Mouse (Mus musculus) frontal cortex, adult 2 months (tissue): ENCODE measurements around the gene Ppp1r9a. TPM values are rescaled to one million over a fixed set of nuclear protein-coding genes. Genes with fewer than 3 reads are reported as not detected.

ENCODE experiments used
- DNase-seq, 2 experiments: peaks; one replicate each; pipeline ENCODE4 v3.0.0; 2022; ENCODE audit warnings: low spot score in 1 of 2; ENCODE audit errors: extremely low spot score in 1 of 2
- polyA plus RNA-seq: library from polyadenylated mRNA; depleted of rRNA; stranded (reverse); fragments of >200 nt; gene quantifications from 2 replicates; pipeline ENCODE4 v1.2.3, GENCODE M21; 2012

Ppp1r9a gene
- polyA plus RNA-seq, 1 experiment = 52.0 TPM

DNA sequence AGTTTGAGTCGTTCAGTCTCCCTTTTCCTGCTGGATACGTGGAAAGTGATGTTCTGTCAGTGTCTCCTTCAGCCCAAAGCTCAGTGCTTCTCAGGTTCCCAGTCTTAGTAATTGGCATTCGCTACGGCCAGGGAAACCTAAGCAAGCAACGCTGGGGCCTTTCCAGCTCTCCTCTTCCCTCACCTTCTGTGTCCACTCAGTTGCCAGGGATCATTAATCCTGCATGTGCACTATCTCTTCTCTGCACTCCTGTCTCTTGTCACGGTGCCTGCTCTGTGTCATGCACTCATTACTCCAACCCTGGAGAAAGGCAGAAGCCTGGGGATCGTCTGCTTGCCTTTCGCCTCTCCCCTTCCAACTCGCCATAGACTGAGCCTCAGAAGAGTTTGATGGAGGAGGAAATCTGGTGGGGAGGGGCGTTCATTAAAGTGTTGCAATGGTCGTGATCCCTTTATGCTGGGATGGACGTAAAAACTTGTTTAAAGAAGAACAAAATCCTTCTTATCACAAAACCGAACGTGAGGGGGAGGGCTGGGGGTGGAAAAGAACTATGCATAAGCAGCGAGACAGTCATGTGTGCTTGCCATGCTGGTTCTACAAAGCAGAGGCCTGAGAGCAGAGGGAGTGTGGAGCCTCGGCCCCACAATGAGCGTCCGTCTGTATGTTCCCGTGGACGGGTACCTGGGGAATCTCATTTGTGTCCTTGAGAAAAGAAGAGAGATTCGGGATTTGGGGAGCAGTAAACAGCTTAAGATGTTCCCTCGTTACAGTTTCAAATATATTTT is 103.0 kb downstream of the Ppp1r9a start:
- no peak for DNase-seq

DNA sequence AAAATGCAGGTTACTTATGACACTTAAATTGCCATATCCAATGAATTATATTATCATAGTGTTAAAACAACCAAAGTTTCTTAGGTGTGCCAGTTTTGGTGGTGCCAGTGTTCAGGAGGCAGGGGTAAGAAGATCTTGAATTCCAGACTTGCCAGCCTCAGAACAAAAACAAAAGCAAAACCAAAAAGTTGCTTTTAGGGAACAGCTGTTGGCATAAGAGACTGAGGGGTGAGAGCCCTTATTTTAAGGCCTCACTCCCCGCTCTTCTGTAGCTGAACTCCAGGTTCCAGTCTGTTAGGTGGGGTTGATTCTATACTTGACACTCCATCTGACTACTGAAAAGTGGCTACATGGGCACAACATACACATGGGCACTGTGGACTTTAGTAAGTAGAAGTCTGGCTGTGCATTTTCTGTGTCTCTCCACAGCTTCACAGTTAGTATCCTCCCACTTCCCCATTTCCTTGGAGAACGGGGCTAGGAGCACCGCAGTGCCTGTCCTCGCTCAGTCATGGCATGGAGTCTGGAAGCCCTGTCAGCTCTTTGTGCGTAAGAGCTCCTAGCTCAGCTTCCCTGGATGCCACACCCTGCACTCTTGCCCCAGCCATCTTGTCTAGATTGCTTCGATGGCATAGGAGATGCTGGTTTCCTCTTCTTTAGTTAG is 103.7 kb downstream of the Ppp1r9a start:
- peak in 1 of 2 experiments; percentile 42 for DNase-seq

DNA sequence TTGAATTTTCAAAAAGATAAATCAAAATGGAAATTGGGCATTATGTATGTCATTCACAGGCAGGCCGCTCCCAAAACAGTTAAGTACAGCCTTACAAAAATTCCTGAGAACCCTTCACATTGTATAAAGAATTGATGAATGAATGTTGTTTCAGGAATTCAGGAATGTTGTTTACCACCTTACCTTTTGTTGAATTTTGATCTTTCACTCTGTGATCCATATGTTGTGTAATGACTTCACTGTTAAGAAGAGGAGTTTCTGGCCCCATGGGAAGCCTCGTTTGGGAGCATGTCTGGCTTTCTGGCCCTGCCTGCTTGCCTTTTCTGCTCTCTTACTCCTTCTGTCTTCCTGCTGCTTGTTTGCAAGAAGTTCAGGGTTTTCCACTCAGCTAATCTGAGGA is 105.4 kb downstream of the Ppp1r9a start:
- DNase-seq = no peak

DNA sequence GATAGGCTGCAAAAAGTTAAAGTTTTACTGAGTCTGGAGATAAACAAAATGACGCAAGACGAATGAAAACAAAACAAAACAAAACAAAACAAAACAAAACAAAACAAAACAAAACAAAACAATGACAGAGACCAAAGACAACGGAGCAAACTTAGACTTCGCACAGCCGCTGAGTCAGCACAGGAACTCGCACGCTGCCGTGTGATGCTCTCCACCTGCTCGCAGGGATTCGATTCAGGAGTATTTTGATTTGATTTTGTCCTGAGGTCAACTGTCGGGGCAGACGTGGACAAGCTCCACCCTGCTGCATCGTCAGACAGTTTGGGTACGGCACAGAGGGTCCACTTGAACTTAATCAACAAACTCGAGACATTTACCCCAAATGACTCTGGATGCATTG is 105.9 kb downstream of the Ppp1r9a start:
- no peak for DNase-seq

DNA sequence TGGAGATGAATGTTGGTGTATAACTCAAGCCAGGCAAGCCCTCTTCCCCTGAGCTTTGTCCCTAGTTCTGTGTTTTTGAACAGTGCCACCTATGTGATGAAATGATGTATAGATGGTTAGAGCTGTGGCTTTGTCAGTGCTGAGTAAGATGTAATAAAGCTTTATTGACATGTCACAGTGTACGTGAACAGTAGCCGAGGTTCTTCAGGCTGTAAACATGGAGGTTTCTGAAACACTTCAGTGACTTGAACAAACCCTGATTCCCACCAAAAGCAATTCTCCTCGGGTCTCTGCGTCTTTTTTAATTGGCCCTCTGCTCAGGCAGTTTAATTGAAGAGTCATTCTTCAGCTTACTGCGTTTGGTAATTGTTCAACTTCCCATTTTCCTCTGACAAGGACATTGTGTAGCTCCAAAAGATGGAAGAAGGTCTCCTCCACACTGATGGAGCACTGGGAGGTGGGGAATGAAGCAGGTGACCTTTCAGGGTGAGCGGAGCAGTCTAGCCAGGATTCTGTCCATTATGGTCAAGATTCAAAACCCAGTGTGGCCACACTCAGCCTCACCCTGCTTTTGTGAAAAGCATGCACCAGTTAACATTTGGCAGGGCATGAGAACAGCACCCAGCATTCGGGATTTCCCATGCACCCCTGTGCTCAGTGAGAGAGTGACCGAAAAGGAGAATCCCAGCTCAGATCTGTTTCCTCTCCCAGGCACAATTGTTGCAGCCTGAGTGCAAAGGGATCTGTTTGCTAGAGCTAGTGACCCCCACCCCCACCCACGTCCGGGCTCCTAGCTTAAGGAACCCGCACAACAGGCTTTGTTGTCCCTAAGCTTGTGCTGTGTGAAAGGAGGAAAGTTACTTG is 108.1 kb downstream of the Ppp1r9a start:
- DNase-seq = no peak

DNA sequence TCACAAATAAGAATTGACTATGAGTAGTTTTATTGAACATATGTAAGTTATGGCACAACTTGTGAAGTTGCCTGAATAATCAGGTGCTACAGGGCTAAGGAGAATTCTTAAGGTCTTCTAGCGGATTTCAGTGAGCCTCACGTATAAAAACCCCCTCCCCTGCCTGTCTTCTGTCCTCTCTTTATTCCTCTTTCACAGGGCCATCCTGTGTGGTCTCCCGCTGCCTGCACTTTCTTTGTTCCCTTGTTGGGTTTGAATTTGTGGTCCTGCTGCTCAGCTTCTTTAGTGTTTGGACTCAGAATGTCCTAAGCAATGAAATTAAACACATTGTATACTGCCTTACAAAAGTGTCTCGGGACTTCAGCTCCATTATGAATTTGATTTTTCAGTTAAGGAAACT is 110.1 kb downstream of the Ppp1r9a start:
- no peak for DNase-seq

DNA sequence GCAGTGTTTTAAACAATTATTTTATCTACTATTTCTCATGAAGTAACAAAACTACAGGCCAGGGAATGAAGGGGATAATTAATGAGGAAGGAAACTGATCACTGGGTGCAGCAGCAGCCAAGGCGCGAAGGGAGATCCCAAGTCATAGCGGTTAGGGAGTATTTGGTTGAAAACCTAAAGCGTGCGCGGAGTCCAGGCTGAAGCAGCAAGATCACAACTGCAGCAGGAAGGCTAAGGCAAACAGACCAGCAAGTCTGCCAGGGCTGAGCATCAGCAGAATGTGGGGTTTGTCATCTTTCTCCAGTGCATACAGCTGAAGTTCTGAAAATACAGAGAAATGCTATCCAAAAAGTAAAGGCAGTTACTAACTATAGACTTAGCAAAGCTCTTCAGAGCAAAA is 111.8 kb downstream of the Ppp1r9a start:
- DNase-seq = no peak

DNA sequence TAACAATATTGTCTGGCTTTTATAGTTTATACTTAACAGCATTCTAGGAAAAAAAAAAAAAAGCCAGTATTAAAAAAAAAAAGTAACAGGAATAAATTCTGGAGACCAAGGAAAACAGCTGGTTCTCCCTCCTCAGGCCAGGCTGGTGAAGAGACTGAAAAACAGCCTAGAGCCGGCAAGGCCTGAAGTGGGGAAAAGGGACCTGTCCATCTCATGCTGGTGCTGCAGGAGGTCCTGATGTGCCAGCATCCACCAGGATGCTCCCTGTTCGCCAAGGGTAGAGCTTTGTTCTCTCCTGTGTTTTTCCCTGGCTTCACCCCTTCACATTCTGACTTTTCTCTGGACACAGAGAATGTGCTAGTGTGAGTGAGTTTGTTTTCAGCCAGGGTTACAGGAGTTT is 112.5 kb downstream of the Ppp1r9a start:
- DNase-seq = no peak

DNA sequence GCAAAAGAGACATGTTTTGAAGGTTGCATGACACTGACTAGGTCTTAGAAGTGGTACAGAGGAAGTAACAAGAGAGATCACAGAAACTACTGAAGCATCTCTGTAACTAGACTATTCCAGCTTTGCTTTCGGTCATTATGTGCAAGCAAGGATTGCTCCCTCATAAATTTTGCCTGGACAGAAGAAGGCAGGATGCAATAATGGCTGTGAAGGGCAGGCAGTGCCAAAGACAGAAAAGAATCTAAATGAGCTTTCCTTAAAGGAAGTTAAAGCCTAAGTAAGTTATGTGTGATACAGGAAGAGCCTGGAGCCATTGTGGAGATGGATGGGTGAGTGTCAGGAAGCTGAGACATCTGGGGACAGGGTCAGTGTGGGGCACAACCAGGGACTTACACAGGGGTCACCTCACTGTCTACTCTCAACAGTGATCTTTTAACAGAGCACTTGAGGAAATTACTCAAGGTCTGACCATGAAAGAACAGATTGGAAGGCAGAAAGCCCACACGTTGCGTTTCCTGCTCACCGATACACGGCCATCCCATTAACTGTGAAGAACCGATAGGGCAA is 115.3 kb downstream of the Ppp1r9a start:
- DNase-seq = no peak

DNA sequence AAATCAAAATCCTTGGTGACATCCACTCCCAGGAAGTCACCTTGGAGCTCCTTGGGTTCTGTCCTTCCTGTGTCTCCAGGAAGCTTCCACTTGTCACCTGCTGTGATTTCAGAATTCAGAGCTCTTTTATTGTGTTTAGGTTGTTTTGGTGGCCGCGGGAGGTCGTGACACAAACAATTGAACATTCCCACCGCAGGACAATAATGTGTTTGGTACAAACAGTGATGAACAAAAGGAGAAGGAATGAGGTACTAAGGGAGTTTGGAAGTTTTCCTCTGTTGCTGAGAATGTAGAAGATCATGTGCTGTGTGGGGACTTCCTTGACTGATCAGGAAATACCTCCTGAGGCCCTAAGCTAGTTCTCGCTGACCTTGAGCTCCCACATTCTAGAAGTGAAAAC is 116.5 kb downstream of the Ppp1r9a start:
- no peak for DNase-seq

DNA sequence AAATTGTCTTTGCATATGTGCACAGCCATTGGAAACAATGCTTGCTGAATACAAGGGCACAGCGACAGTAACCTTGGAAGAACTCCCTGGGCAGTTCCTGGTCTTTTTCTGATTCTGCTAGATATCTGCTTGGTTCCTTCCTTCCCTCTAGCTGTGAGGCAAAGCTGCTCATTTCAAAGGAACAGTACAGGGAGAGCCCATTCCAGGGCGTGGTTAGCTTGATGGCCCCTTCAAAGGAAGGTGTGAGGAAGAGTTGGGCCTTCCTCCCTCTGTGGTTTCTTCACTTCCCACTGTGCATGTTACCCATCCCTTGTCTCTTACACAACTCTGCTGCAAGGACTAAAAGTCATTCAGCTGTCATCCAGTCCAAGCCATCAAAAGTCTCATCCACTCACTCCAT is 117.3 kb downstream of the Ppp1r9a start:
- no peak for DNase-seq

DNA sequence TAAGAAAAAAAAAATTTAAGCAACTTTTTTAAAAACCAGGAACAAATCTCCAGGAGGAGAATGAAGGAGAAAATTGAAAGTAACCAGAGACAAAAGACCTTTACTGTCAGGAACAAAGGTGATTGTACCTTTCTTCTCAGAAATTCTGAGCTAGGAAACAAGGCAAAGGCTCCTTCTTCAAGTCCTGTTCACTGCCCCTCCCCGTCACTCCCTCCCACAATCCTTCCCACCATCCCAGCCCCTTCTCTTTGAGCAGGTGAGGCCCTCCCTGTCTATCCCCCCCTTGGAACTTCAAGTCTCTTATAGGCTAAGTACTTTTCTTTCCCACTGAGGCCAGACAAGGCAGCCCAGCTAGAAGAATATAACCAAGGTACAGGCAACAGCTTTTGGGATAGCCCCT is 117.8 kb downstream of the Ppp1r9a start:
- no peak for DNase-seq

DNA sequence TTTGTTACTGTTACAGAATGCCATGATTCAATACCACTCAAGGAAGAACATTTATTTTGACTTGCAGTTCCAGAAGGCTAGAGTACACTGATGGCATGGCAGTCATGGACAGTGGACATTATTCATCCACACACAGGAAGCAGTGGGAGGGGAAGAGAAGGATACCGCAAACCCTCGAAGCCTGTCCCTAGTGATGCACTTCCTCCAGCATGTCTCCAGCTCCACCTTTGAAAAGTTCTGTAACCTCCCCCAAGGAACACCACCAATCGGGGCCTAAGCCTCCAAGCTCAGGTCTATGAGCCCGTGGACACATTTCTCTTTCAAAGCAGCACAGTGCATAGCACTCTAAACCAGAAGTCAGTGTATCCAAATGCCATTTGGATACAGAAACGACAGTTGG is 120.0 kb downstream of the Ppp1r9a start:
- no peak for DNase-seq

DNA sequence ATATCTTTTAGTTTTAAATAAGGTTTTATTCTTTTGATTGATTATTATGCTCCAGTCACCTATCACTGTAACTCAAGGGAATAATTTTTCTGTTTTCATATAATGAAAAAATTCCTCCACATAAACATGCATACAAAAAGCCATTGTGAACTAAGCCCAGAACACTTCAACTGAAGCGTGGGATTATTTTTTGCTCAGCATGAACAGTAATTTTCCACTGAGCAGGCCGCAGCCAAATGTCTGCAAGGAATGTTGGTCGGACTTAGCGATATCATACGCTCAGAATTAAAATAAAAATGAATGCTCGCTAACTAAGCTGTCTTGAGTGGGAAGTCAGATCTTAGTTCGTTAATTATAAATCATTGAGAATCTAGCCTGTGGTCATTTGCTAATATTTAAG is 122.2 kb downstream of the Ppp1r9a start:
- DNase-seq = no peak

DNA sequence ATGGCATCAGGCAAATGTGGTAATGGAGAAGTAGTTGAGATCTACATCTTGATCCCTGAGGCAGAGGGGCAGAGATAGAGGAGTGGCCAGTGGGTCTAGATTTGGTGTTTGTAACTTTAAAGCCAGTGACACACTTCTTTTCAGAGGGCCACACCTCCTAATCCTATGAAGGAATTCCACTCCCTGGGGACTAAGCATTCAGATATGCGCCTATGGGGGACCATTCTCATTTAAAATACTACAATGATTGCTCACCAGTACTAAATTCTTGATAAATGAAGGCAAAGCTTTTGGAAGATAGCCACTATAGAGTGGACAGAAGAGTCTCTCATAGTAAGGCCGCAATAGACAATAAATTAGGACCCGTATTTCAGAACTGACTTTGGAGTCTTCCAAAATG is 124.1 kb downstream of the Ppp1r9a start:
- DNase-seq = no peak

DNA sequence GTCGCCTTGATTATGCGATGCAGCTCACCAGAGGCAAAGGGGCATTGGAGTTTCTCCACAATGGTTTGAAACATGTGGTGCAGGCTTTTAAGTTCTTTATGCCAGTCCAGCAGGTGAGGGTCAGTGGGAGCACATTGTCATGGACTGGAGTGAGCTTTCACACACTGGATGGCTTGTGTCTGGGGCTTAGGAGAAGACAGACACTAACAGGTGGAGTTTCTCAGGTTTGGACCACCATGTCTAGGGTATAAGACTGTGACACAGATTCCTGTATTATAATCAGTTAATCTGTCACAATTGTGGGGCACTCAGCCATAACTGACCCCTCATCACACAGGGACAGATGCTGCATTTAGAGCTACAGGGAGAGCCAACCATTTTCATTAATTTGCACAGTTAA is 124.5 kb downstream of the Ppp1r9a start:
- DNase-seq = no peak

DNA sequence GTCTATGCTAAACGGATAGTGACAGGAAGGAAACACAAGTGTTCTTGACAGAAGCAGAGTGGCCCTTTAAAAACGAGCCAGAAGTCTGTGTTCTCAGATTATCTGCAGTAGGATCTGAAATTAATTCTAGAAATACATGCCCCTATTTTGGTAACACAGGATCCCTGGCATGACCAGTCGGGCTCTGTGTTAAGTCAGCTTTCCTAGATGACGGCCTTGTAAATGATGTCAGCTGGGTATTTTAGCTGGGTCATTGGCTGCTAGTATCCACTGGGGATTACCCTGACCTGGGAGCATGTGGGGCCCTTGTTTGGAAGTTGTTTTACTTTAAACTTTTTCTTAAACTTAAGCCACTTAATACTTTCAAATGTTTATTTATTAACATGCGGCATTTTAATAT is 125.1 kb downstream of the Ppp1r9a start:
- DNase-seq = no peak

DNA sequence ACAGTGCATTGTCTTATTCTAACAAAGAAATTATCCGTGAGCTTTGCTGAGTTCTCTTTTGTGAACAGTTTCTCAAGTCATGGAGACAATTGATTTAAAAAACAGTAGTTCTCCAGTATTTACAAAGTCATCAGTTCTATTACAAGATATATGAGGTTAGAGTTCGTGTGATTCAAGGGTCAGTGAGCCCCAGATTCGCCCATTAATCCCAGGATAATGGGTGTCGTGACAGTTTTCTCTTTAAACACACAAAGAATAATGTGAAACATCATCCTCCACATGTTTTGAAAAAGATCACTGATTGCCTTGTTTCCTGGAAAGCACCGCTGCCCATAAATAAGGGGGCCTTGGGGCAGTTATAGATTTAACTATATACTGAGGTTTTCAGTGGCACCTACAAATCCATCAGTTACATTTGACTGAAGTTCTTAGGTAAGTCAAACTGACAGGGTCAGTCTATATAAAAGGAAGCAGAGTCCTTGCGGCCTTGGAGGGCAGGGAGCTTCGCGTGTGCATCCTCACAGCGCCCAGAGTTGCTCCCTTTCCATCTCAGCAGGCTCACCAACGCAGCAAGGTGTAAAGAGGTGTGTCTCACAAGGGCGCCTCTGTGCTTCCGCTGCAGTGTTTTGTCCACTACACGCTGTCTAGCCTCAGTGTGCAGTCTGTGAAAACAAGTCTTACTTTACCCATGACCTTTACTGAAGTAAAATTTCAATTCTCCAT is 126.6 kb downstream of the Ppp1r9a start:
- no peak for DNase-seq

DNA sequence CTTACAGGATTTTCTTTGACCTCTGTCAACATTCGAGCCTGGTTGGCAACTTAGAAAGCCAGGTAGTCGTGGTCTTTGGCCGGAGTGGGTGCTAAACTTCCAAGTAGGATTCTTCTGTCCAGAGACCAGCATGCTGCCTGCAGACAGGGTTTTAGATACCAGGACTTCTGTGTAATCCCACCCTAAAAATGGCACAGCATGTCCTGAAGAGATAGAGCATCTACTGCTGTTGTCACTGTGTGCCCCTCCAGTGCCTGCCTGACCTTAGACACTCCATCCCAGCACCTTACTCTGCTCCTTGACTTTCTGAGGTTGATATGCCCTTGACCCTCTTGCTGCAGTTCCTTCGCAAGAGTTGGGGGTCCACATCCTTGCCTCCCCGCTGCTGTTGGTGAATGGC is 127.2 kb downstream of the Ppp1r9a start:
- no peak for DNase-seq

DNA sequence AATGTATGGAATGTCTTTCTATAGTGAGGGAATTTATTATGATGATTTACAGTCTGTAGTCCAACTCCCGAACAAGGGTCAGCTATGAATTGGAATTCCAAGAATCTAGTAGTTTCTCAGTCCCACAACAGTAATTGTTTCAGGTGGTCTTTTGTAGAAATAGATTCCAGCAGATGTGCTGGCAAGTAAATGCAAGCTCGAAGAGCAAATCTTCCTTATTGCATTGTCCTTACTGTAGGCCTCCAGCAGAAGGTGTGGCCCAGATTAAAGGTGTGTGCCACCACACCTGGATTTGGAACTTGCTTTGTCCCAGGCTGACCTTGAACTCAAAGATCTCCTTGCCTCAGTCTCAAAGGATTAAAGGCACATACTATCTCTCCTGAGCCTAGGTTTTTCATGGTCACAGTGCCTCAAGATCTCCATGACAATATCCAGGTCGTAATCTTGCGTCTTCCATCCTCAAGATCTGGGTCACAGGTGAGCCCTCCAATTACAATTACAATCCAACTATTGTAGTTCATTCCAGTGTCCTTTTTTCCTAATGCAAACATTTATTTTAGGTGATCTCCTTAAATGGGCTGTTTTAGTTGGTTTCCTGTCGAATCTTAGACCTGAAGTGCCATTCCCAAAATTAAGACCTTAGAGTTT is 130.4 kb downstream of the Ppp1r9a start:
- no peak for DNase-seq
